Mouse (Mus musculus) kidney, postnatal 0 days (tissue): ENCODE results near the gene Abca1. TPM values are rescaled to one million over a fixed set of nuclear protein-coding genes. Genes with fewer than 3 reads are reported as not detected.
A peak's percentile ranks its signal among the peaks of the same experiment; 100 is the strongest.

Source experiments
- ATAC-seq: fragments of 200-750 bp; cut with Nextera tagmentation; replicated peaks from 2 replicates; pipeline ENCODE4 v1.8.0; 2017; ENCODE audit warnings: low read depth, moderate number of reproducible peaks, moderate TSS enrichment, moderate library complexity; ENCODE audit not compliant: low FRiP score
- DNase-seq: peaks from one replicate; pipeline ENCODE4 v3.0.0-alpha.2; 2016; ENCODE audit warnings: low spot score
- H3K27ac ChIP-seq: fragments of 300-500 bp; sonication (generic); 2 replicates; pipeline ENCODE4 v1.5.1; 2014; ENCODE audit warnings: mild to moderate bottlenecking
- H3K27me3 ChIP-seq: fragments of 300-500 bp; sonication (generic); 2 replicates; pipeline ENCODE4 v1.6.1; 2014; ENCODE audit warnings: low read length, mixed read lengths; ENCODE audit not compliant: insufficient read depth
- H3K36me3 ChIP-seq: fragments of 300-500 bp; sonication (generic); 2 replicates; pipeline ENCODE4 v1.6.1; 2014; ENCODE audit warnings: low read length, mixed read lengths; ENCODE audit not compliant: insufficient read depth
- H3K4me1 ChIP-seq: fragments of 300-500 bp; sonication (generic); replicated peaks from 2 replicates; pipeline ENCODE4 v1.6.1; 2014; ENCODE audit warnings: antibody characterized with exemption, low read length, mixed read lengths; ENCODE audit not compliant: insufficient read depth
- H3K4me2 ChIP-seq: fragments of 300-500 bp; sonication (generic); 2 replicates; pipeline ENCODE4 v1.6.1; 2014; ENCODE audit warnings: mild to moderate bottlenecking, low read length, moderate library complexity, mixed read lengths
- H3K4me3 ChIP-seq: fragments of 300-500 bp; sonication (generic); replicated peaks from 2 replicates; pipeline ENCODE4 v1.5.1; 2014; ENCODE audit warnings: low read depth, low read length
- H3K9ac ChIP-seq: fragments of 300-500 bp; sonication (generic); 2 replicates; pipeline ENCODE4 v1.6.1; 2014; ENCODE audit warnings: low read depth, low read length
- H3K9me3 ChIP-seq: fragments of 300-500 bp; sonication (generic); replicated peaks from 2 replicates; pipeline ENCODE4 v1.6.1; 2016; ENCODE audit warnings: low read length, inconsistent platforms, mixed read lengths
- CTCF ChIP-seq: IDR thresholded peaks from 2 replicates; pipeline ENCODE4 v1.5.1; 2016; ENCODE audit warnings: antibody characterized with exemption, low read depth, mild to moderate bottlenecking, moderate library complexity
- WGBS: fragments of 180-500 bp; shearing (Covaris S2); extraction: QIAGEN DNeasy Blood & Tissue Kit; methylation state at CpG from one replicate; pipeline ENCODE4 v1.1.7; 2014; 5-methylcytosine and 5-hydroxymethylcytosine counted together
- polyA plus RNA-seq: library from polyadenylated mRNA; unstranded; fragments of >200 nt; fragmentation: Nextera tagmentation; extraction: Ambion mirVana; gene quantifications from 2 replicates; pipeline ENCODE4 v1.2.1, GENCODE M21; 2015

The Abca1 gene
- polyA plus RNA-seq, 1 experiment from 2014 or later = 4.7 TPM

DNA sequence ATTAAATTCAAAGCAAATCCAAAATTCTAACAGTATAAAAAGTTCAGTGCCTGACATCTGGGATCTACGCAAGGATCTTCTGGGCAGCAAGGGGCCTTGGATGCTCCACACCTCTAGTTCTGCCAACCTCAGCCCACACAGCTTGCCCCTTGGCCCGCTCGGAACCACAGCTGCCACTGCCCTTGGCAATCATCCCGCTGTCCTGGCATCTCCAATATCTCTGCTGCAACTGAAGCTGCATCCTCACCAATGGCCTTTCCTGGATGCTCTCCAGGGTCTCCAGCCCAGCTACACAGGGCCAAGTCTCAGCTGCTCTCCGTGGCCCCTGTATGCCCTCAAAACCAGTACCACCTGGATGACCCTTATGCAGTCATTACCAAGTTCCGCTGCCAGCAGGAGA lies 160.2 kb downstream of the Abca1 start:
- no peaks in the 10 kb centered on the region for H3K9me3 ChIP-seq
- WGBS = 88% methylated on average over 6 of the region's 6 CpGs
- no peak for ATAC-seq

DNA sequence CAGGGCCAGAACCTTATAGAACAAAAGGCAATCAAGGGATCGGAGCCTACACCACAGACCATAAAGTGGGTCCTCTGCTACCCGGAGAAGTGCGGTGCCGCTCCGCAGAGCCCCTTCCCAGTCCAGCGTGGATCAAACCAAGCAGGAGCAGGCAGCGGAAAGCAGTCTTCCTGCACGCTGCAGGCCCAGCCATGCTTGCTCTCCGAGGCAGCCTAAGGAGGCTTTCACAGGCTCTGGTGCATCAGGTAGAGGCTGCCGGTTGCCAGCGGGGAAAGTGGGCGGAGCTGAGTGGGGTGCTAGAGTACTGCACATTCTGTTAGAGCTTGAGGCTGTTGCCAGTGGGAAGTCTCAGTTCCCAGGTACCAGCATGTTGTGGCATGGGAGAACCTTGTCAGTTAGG lies 170.4 kb downstream of the Abca1 start, which contains the start of gene Nipsnap3a:
Gene Nipsnap3a, plus strand, starts transcription at position 25 of the 400 bp plus-strand sequence.
- H3K9ac ChIP-seq = no peak within 1 kb of the TSS
- H3K36me3 ChIP-seq = no peaks in the 10 kb centered on the region
- ATAC-seq (0 out of 2 replicates have a peak, but pooled peaks have one; percentile 43), DNase-seq (peak; percentile 21)
- TF ChIP-seq CTCF = no peak
- H3K4me2 ChIP-seq = peak within 1 kb of the TSS; percentile 45
- H3K4me3 ChIP-seq = 0 out of 2 replicates have a peak within 1 kb of the TSS, but pooled peaks have one; percentile 7
- H3K4me1 ChIP-seq = 0 out of 2 replicates have a peak, but pooled peaks cover 7% of the 10 kb centered on the region
- H3K27ac ChIP-seq = no peak within 1 kb of the TSS
- no peaks in the 10 kb centered on the region for H3K9me3 ChIP-seq
- 17% methylated on average over 12 of the region's 12 CpGs for WGBS
- no peaks in the 10 kb centered on the region for H3K27me3 ChIP-seq

More for the DNA sequence above, 160.2 kb downstream of the Abca1 start:
- Histone ChIP-seq H3K4me3 (no peak overlapping the region), H3K36me3 (no peaks in the 10 kb centered on the region), H3K4me2 (no peak overlapping the region), H3K27me3 (no peaks in the 10 kb centered on the region), H3K27ac (no peak overlapping the region), H3K9ac (no peak overlapping the region), H3K4me1 (no peaks in the 10 kb centered on the region)
- no peak for TF ChIP-seq CTCF
- no peak for DNase-seq

DNA sequence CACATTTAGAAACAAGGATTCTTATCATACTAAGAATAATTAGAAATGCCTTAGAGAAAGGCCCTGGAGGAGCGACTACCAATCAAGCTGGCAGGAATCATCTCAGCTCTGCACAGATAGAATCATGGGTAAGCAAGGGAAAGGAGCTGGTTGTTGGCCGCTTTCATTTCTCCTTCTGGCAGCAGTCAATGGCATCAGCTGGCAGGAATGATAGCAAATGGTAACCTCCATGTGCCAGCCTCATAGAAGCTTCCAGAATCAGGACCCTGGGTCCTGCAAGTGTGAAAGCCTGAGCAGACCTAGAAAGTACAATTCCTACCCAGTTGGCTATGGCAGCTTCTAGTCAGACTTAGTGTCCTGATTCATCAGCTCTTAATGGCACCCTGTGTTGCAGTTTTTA lies 173.4 kb downstream of the Abca1 start:
- WGBS = 84% methylated on average over 2 of the region's 2 CpGs
- DNase-seq (no peak), ATAC-seq (no peak)
- H3K27me3 ChIP-seq = no peaks in the 10 kb centered on the region
- no peak overlapping the region for H3K9ac ChIP-seq
- 0 out of 2 replicates have a peak, but pooled peaks cover 7% of the 10 kb centered on the region for H3K4me1 ChIP-seq
- TF ChIP-seq CTCF = no peak
- no peaks in the 10 kb centered on the region for H3K9me3 ChIP-seq
- H3K36me3 ChIP-seq = no peaks in the 10 kb centered on the region
- no peak overlapping the region for H3K4me3 ChIP-seq
- no peak overlapping the region for H3K27ac ChIP-seq
- no peak overlapping the region for H3K4me2 ChIP-seq

DNA sequence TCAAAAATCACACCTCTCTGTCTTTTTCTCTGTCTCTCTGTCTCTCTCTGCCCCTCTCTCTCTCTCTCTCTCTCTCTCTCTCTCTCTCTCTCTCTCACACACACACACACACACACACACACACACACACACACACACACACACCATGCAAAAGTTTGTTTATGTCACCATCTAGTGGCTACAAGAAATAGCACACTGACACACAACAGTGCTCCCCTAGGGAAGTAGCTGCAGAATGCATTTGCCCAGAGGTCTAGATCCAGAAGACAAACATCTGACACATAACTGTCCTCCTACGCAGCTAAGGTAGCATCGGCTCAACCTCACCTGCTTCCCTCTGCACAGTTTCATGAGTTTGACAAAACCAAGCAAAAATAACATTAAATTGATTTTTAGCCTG lies 174.5 kb downstream of the Abca1 start:
- 66% methylated on average over 2 of the region's 2 CpGs for WGBS
- DNase-seq (peak; percentile 49), ATAC-seq (no peak)
- H3K4me2 ChIP-seq = no peak overlapping the region
- no peak overlapping the region for H3K4me3 ChIP-seq
- peak; percentile 71 for TF ChIP-seq CTCF
- H3K9ac ChIP-seq = no peak overlapping the region
- no peaks in the 10 kb centered on the region for H3K36me3 ChIP-seq
- H3K27ac ChIP-seq = no peak overlapping the region
- no peaks in the 10 kb centered on the region for H3K27me3 ChIP-seq
- H3K4me1 ChIP-seq = 0 out of 2 replicates have a peak, but pooled peaks cover 7% of the 10 kb centered on the region
- H3K9me3 ChIP-seq = no peaks in the 10 kb centered on the region

Other genes starting within 250 kb of the Abca1 start
- not detected in 2 replicates for gene Olfr272, start 240.7 kb downstream of the Abca1 start, polyA plus RNA-seq
- not detected in 2 replicates for gene Olfr270, start 195.3 kb downstream of the Abca1 start, polyA plus RNA-seq
- 0.11 TPM in 1 of 2 replicates, not detected in the other for gene Nipsnap3a, start 170.6 kb downstream of the Abca1 start, polyA plus RNA-seq
- gene Nipsnap3b, start 148.0 kb downstream of the Abca1 start, polyA plus RNA-seq = 88.5 and 95.4 TPM in 2 replicates